Mouse (Mus musculus) E14TG2a.4 (cell line): ENCODE measurements at regions not wholly inside any gene's neighbourhood (a gene's known extent, or its start where the extent isn't known, plus 50 kb on each side); places are given as distances from the start of the nearest gene placed in this dataset.

Experiments
- H3K27me3 ChIP-seq: 2 replicates; pipeline ENCODE4 v1.6.1; 2014; ENCODE audit warnings: low read length, control low read depth; ENCODE audit not compliant: insufficient read depth
- H3K36me3 ChIP-seq: 2 replicates; pipeline ENCODE4 v1.6.1; 2014; ENCODE audit warnings: low read length, control low read depth; ENCODE audit not compliant: insufficient read depth
- H3K4me1 ChIP-seq: replicated peaks from 2 replicates; pipeline ENCODE4 v1.6.1; 2014; ENCODE audit warnings: low read depth, low read length, control low read depth
- H3K4me3 ChIP-seq: replicated peaks from 2 replicates; pipeline ENCODE4 v1.5.1; 2014; ENCODE audit warnings: mild to moderate bottlenecking, low read length
- H3K9me3 ChIP-seq: 2 replicates; pipeline ENCODE4 v1.6.1; 2014; ENCODE audit warnings: low read length, control low read depth
- CTCF ChIP-seq: conservative IDR thresholded peaks from 2 replicates; pipeline ENCODE4 v1.5.1; 2014; ENCODE audit warnings: low read length
- NANOG ChIP-seq: IDR thresholded peaks from 2 replicates; pipeline ENCODE4 v1.6.1; 2014; ENCODE audit warnings: borderline replicate concordance, low read length, mixed read lengths
- POU5F1 ChIP-seq: IDR thresholded peaks from 2 replicates; pipeline ENCODE4 v1.6.1; 2014; ENCODE audit warnings: low read length, borderline replicate concordance

DNA sequence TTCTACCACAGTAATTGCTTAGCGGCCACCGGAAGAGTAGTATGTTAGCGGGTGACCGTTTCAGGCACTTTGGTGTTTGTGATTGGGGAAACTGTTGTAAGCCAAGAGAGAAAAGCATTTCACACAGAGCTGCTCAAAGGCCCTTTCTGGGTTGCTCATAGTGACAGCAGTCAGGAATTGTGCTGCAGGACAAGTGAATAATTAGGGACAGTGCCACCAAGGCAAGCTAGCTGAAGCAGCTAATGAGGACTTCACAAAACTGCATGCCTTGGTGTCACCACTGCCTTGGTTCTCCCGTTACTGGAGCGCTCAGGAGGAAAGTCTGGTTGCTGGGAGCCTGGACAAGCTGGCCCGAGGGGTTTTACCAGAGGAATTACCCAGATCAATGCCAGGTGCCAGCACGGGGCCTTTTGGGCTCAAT is 80.7 kb upstream of the Btg3 start:
- no peaks in the 10 kb centered on the region for H3K36me3 ChIP-seq
- H3K4me1 ChIP-seq, result peaks cover 38% of the 10 kb centered on the region
- no peak overlapping the region for H3K4me3 ChIP-seq
- TF ChIP-seq POU5F1 (no peak), NANOG (no peak)
- H3K9me3 ChIP-seq, result no peaks in the 10 kb centered on the region
- H3K27me3 ChIP-seq, result no peaks in the 10 kb centered on the region

DNA sequence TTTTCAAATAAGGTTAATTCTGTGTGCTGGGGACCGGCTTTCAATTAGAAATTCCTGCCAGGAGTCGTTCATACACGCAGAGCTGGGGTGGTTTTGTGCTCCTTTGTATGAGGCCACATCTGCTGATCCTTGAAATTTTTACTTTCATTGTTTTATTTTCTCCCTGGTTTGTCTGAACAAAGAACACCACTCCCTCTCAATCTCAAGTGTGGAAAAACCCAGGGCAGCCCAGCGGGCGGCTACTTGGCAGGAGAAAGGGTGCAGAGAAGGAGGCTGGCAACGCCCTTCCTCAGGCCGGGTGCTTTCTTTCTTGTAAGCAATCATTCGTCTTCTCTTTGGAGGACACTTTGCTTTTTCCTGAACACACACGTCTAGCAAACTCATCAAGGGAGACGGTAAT is 79.4 kb upstream of the Btg3 start:
- peak overlapping the region; percentile 51 for H3K4me3 ChIP-seq
- H3K36me3 ChIP-seq, result no peaks in the 10 kb centered on the region
- peaks cover 38% of the 10 kb centered on the region for H3K4me1 ChIP-seq
- no peaks in the 10 kb centered on the region for H3K9me3 ChIP-seq
- H3K27me3 ChIP-seq, result no peaks in the 10 kb centered on the region
- TF ChIP-seq POU5F1 (no peak), NANOG (peak; percentile 74)

GRCm38 (mm10) chr16:78454509-78454908 is 77.5 kb upstream of the Btg3 start:
- Histone ChIP-seq H3K4me1 (peaks cover 28% of the 10 kb centered on the region), H3K36me3 (no peaks in the 10 kb centered on the region), H3K27me3 (no peaks in the 10 kb centered on the region), H3K9me3 (no peaks in the 10 kb centered on the region), H3K4me3 (no peak overlapping the region)
- TF ChIP-seq POU5F1 (no peak), CTCF (no peak), NANOG (no peak)

DNA sequence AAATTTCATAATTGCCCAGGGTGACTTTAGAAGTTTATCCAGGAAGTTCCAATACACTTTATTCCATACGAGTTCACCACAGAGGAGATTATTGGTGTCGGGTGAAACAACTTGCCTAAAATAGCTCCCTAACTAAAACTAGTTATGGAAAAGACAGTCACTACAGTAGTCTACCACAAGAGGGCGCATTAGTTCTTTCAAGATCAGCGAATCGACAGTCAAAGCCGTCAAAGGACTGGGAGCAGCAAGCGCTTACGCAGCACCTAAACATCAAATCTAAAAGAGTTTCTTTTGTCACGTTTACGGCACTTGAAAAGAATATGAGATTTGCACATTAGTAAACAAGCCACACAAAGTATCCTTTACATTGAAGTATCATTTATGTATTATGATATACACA is 75.3 kb upstream of the Btg3 start:
- H3K36me3 ChIP-seq, result no peaks in the 10 kb centered on the region
- peak; percentile 33 for TF ChIP-seq CTCF
- TF ChIP-seq POU5F1, result no peak
- peaks cover 16% of the 10 kb centered on the region for H3K4me1 ChIP-seq
- no peak overlapping the region for H3K4me3 ChIP-seq
- H3K27me3 ChIP-seq, result no peaks in the 10 kb centered on the region
- no peaks in the 10 kb centered on the region for H3K9me3 ChIP-seq

- peaks cover 16% of the 10 kb centered on the region for H3K4me1 ChIP-seq
- H3K4me3 ChIP-seq, result no peak overlapping the region
- H3K9me3 ChIP-seq, result no peaks in the 10 kb centered on the region
- no peaks in the 10 kb centered on the region for H3K27me3 ChIP-seq
- no peaks in the 10 kb centered on the region for H3K36me3 ChIP-seq
- no peak for TF ChIP-seq CTCF
- no peak for TF ChIP-seq NANOG
- no peak for TF ChIP-seq POU5F1
These were observed 74.8 kb upstream of the Btg3 start for GRCm38 (mm10) chr16:78451750-78452149.

DNA sequence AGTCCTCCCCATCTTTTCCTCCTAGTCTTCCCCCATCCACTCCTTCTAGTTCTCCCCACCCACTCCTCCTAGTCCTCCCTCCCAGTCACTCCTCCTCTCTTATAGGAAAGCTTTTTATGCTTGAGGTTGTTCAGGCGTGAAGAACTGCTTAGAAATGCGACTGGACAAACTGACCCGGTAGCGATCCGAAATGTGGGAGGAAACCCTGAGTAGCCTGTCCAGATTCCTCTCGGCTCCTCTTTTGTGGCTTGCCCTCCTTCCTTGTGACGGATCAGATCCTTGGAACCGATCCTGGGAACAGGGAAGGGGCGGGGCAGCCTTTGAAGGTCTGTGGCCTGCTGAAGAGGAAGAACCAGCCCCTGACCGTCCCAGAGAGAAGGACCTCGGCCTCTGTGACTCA is 74.3 kb upstream of the Btg3 start:
- H3K4me3 ChIP-seq, result no peak overlapping the region
- no peaks in the 10 kb centered on the region for H3K27me3 ChIP-seq
- no peaks in the 10 kb centered on the region for H3K36me3 ChIP-seq
- no peaks in the 10 kb centered on the region for H3K9me3 ChIP-seq
- H3K4me1 ChIP-seq, result peaks cover 16% of the 10 kb centered on the region
- TF ChIP-seq CTCF (no peak), NANOG (no peak), POU5F1 (no peak)

- H3K4me3 ChIP-seq, result no peak overlapping the region
- H3K9me3 ChIP-seq, result no peaks in the 10 kb centered on the region
- no peaks in the 10 kb centered on the region for H3K27me3 ChIP-seq
- TF ChIP-seq CTCF (no peak), NANOG (no peak)
- no peaks in the 10 kb centered on the region for H3K36me3 ChIP-seq
- no peaks in the 10 kb centered on the region for H3K4me1 ChIP-seq
These were observed 72.2 kb upstream of the Btg3 start for GRCm38 (mm10) chr16:78449231-78449630.

- TF ChIP-seq POU5F1 (no peak), CTCF (no peak), NANOG (no peak)
- Histone ChIP-seq H3K4me1 (peaks cover 26% of the 10 kb centered on the region), H3K27me3 (no peaks in the 10 kb centered on the region), H3K9me3 (no peaks in the 10 kb centered on the region), H3K36me3 (no peaks in the 10 kb centered on the region), H3K4me3 (no peak overlapping the region)
These were observed 66.3 kb upstream of the Btg3 start for GRCm38 (mm10) chr16:78443262-78443661.

DNA sequence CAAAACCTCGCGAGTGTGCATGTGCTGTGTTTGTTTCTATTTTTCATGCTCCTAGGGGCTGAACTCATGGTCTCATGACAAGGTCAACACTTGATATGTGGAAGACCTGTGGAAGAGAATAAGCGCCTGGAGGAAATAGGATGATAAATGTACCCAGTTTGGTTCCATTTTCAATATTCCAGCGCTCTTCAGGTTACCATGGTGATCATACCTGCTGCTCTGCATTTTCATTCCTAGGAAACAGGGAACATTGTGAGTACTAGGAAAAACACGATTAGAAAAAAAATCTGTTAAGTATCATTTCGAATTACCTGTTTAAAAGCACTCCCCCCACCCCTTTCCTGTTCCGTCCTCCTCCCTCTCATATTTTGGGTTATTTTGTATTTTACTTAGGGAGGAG is 65.8 kb upstream of the Btg3 start:
- Histone ChIP-seq H3K27me3 (no peaks in the 10 kb centered on the region), H3K36me3 (no peaks in the 10 kb centered on the region), H3K4me3 (no peak overlapping the region), H3K9me3 (no peaks in the 10 kb centered on the region), H3K4me1 (peaks cover 26% of the 10 kb centered on the region)
- TF ChIP-seq NANOG (no peak), CTCF (no peak), POU5F1 (no peak)

DNA sequence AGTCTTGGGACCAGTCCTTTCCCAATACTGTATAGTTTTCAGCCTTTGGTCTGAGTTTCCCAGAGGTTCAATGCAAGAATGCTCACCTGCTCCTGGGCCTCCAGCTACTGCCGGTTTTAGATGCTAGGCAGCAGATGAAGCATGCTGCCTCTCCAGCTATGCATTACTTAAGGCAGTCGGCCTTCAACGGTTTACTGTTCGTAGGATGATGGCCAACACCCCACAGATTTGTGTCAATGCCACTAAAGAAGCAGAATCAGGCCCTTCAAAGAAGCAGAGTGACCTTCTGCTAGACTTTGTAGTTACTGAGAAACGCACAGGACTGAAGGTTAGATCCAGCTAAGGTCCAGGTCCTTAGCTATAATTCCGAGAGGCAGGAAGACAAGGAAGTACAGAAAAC is 65.0 kb upstream of the Btg3 start:
- peaks cover 26% of the 10 kb centered on the region for H3K4me1 ChIP-seq
- no peaks in the 10 kb centered on the region for H3K9me3 ChIP-seq
- H3K36me3 ChIP-seq, result no peaks in the 10 kb centered on the region
- H3K27me3 ChIP-seq, result no peaks in the 10 kb centered on the region
- no peak overlapping the region for H3K4me3 ChIP-seq
- TF ChIP-seq CTCF (no peak), NANOG (no peak), POU5F1 (no peak)
